Comparison of ENCODE assay signal across 8 mouse cellular contexts in the genomic region with DNA sequence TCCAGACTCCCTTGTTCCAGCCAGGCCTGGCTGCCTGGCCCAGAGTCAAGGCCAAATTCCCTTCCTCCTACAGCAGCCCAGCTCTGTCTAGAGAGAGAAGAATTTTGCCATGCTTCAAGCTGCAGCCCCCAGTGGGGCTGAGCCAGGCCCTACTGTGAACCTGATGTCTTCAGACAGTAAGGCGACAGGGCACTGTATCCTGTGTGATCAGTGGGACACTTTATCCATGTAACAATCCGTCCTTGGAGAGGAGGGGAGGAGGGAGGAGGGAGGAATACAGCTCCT. TPM values are rescaled to one million over a fixed set of nuclear protein-coding genes. Genes with fewer than 3 reads are reported as not detected.
DNase-seq lines count a peak whose midpoint lies in the region; ATAC-seq lines count a peak whose summit lies in the region.

No protein-coding gene starts in this region.

- no peak overlapping the region for H3K4me2 ChIP-seq in kidney, embryonic 14.5 days (replicated peaks; ENCODE audit: low read depth, low read length)
- H3K4me2 ChIP-seq in embryonic facial prominence, embryonic 14.5 days (ENCODE audit: low read depth, low read length) = peak overlapping the region; percentile 49
- peak overlapping the region; percentile 53; the same call in 1 of the 2 replicates for H3K4me2 ChIP-seq in intestine, embryonic 15.5 days (replicated peaks)

- peaks cover 22% of the 10 kb centered on the region for H3K4me1 ChIP-seq in kidney, embryonic 14.5 days (ENCODE audit: control insufficient read depth, insufficient read depth, low read length)
- H3K4me1 ChIP-seq in embryonic facial prominence, embryonic 14.5 days (ENCODE audit: control insufficient read depth, insufficient read depth, low read length) = peaks cover 33% of the 10 kb centered on the region
- H3K4me1 ChIP-seq in intestine, embryonic 15.5 days (replicated peaks) = peaks cover 27% of the 10 kb centered on the region

- H3K9me3 ChIP-seq in kidney, embryonic 14.5 days (ENCODE audit: control insufficient read depth, low read length) = no peaks in the 10 kb centered on the region
- no peaks in the 10 kb centered on the region for H3K9me3 ChIP-seq in embryonic facial prominence, embryonic 14.5 days (ENCODE audit: control insufficient read depth, low read length)
- no peaks in the 10 kb centered on the region for H3K9me3 ChIP-seq in intestine, embryonic 15.5 days

- no peaks in the 10 kb centered on the region for H3K27me3 ChIP-seq in kidney, embryonic 14.5 days (ENCODE audit: control insufficient read depth, insufficient read depth, low read length)
- no peaks in the 10 kb centered on the region for H3K27me3 ChIP-seq in embryonic facial prominence, embryonic 14.5 days (replicated peaks; ENCODE audit: control insufficient read depth, insufficient read depth, low read length)
- 0 out of 2 replicates have a peak, but pooled peaks cover 3% of the 10 kb centered on the region for H3K27me3 ChIP-seq in intestine, embryonic 15.5 days (replicated peaks)

- H3K36me3 ChIP-seq in kidney, embryonic 14.5 days (ENCODE audit: control insufficient read depth, insufficient read depth, low read length) = no peaks in the 10 kb centered on the region
- no peaks in the 10 kb centered on the region for H3K36me3 ChIP-seq in embryonic facial prominence, embryonic 14.5 days (ENCODE audit: control insufficient read depth, insufficient read depth, low read length)
- H3K36me3 ChIP-seq in intestine, embryonic 15.5 days = no peaks in the 10 kb centered on the region

- H3K27ac ChIP-seq in kidney, embryonic 14.5 days (ENCODE audit: low read depth, low read length) = peak overlapping the region; percentile 71; the same call in 1 of the 2 replicates
- peak overlapping the region; percentile 75; the same call in 1 of the 2 replicates for H3K27ac ChIP-seq in embryonic facial prominence, embryonic 14.5 days (replicated peaks; ENCODE audit: low read depth, low read length)
- peak overlapping the region; percentile 78 for H3K27ac ChIP-seq in intestine, embryonic 15.5 days

- WGBS in kidney, embryonic 14.5 days = 44% methylated on average over 2 of the region's 2 CpGs
- 37% methylated on average over 2 of the region's 2 CpGs for WGBS in embryonic facial prominence, embryonic 14.5 days
- 35% methylated on average over 2 of the region's 2 CpGs for WGBS in intestine, embryonic 15.5 days

- DNase-seq in kidney, adult 11 months = no peak
- peak; percentile 52 to 70 for DNase-seq in adrenal gland, postnatal 36 days
- peak; percentile 42 for DNase-seq in embryonic facial prominence, embryonic 14.5 days (ENCODE audit: low spot score)
- DNase-seq in right cerebral cortex, postnatal 36 days (ENCODE audit: low spot score in 2 of 2) = no peak
- DNase-seq in layer of hippocampus, postnatal 14 days (ENCODE audit: low spot score in 2 of 2) = no peak
- DNase-seq in natural killer cell, adult 2 months (ENCODE audit: low spot score in 2 of 2) = no peak

- no peak overlapping the region for H3K4me3 ChIP-seq in kidney, embryonic 14.5 days (ENCODE audit: low read length)
- H3K4me3 ChIP-seq in embryonic facial prominence, embryonic 14.5 days (ENCODE audit: low read depth, low read length) = no peak overlapping the region
- no peak overlapping the region for H3K4me3 ChIP-seq in intestine, embryonic 15.5 days (replicated peaks)

- peak overlapping the region; percentile 38; the same call in 1 of the 2 replicates for H3K9ac ChIP-seq in kidney, embryonic 14.5 days (ENCODE audit: low read depth, low read length)
- no peak overlapping the region for H3K9ac ChIP-seq in embryonic facial prominence, embryonic 14.5 days (ENCODE audit: low read depth, low read length)
- H3K9ac ChIP-seq in intestine, embryonic 15.5 days = no peak overlapping the region; the same call in 1 of the 2 replicates

- ATAC-seq in kidney, embryonic 14.5 days (ENCODE audit: low FRiP score, low TSS enrichment) = no peak
- ATAC-seq in embryonic facial prominence, embryonic 14.5 days (ENCODE audit: low read depth) = peak; percentile 37
- ATAC-seq in intestine, embryonic 15.5 days = peak; percentile 53; the same call in 1 of the 2 replicates

RNA-seq across cellular contexts. Expression of gene Dab2ip, which starts 1.4 kb away (rescaled TPM):
- 36.0 and 42.4 TPM in 2 replicates for polyA plus RNA-seq in kidney, embryonic 14.5 days (2014; fragmentation: Nextera tagmentation; extraction: Ambion mirVana)
- total RNA-seq in adrenal gland, postnatal 36 days (2021) = 100 to 1,000 TPM in 1 of 2 experiments, 10 to 100 TPM in 1; 65.0 to 103 TPM
- polyA plus RNA-seq in embryonic facial prominence, embryonic 14.5 days (2014; fragmentation: Nextera tagmentation; extraction: Ambion mirVana) = 42.8 and 50.5 TPM in 2 replicates
- polyA plus RNA-seq in intestine, embryonic 15.5 days (2015; fragmentation: Nextera tagmentation; extraction: Ambion mirVana) = 52.7 and 54.9 TPM in 2 replicates
- total RNA-seq in layer of hippocampus, postnatal 14 days (2021) = 100 to 1,000 TPM; 113 to 114 TPM

Comparison
In these comparisons a context has a peak if more than half of its experiments do, and no peak if none do; other contexts are left out.
1. DNase-seq: peak in adrenal gland, postnatal 36 days (2 of 2) and embryonic facial prominence, embryonic 14.5 days (single experiment); none in kidney, adult 11 months (single experiment), right cerebral cortex, postnatal 36 days (0 of 2), layer of hippocampus, postnatal 14 days (0 of 2) and natural killer cell, adult 2 months (0 of 2).
2. Peak in every context shown above with its lines, with median percentiles within 50 percentile points of each other: H3K27ac ChIP-seq.